Mouse (Mus musculus) right cerebral cortex, postnatal 36 days (tissue): ENCODE data around the gene Hus1.

Experiments used
- DNase-seq, 2 experiments: peaks; one replicate each; pipeline ENCODE4 v3.0.0; 2022; ENCODE audit warnings: low spot score in 2 of 2, mixed read lengths in 1 of 2

Gene Hus1

GRCm38 (mm10) chr11:9010853-9011339 is at the start of gene Hus1:
TSS of gene Hus1 (minus strand) at chr11:9011191.
- peak; percentile 50 to 55 for DNase-seq

- no peak for DNase-seq
Measured at GRCm38 (mm10) chr11:9060484-9060883, 49.5 kb upstream of the Hus1 start.

- no peak for DNase-seq
Measured at GRCm38 (mm10) chr11:9060029-9060428, 49.0 kb upstream of the Hus1 start.

- no peak for DNase-seq
Measured at GRCm38 (mm10) chr11:9057711-9058110, 46.7 kb upstream of the Hus1 start.

GRCm38 (mm10) chr11:9056937-9057336 is 45.9 kb upstream of the Hus1 start:
- DNase-seq: no peak

- DNase-seq: no peak
Measured at GRCm38 (mm10) chr11:9051895-9052294, 40.9 kb upstream of the Hus1 start.

- no peak for DNase-seq
Measured at GRCm38 (mm10) chr11:9050241-9050640, 39.2 kb upstream of the Hus1 start.

GRCm38 (mm10) chr11:9048703-9049060 is 37.7 kb upstream of the Hus1 start, which contains the start of gene Sun3:
TSS of gene Sun3 (minus strand) at chr11:9048991.
- peak in 1 of 2 experiments; percentile 3 for DNase-seq

- peak; percentile 75 to 78 for DNase-seq
Measured at GRCm38 (mm10) chr11:9048011-9048702, 37.2 kb upstream of the Hus1 start, which contains the start of gene Gm11992. TSS of gene Gm11992 (plus strand) at chr11:9048594.

GRCm38 (mm10) chr11:9047044-9047443 is 36.1 kb upstream of the Hus1 start:
- DNase-seq: no peak

- DNase-seq: no peak
Measured at GRCm38 (mm10) chr11:9046546-9046945, 35.6 kb upstream of the Hus1 start.

GRCm38 (mm10) chr11:9031530-9031929 is 20.5 kb upstream of the Hus1 start:
- DNase-seq: no peak

- no peak for DNase-seq
Measured at GRCm38 (mm10) chr11:9025211-9025610, 14.2 kb upstream of the Hus1 start.

GRCm38 (mm10) chr11:9024782-9025181 is 13.8 kb upstream of the Hus1 start:
- DNase-seq: no peak

- DNase-seq: no peak
Measured at GRCm38 (mm10) chr11:9020207-9020606, 9.2 kb upstream of the Hus1 start.

- no peak for DNase-seq
Measured at GRCm38 (mm10) chr11:9018491-9019267, 7.7 kb upstream of the Hus1 start.

- no peak for DNase-seq
Measured at GRCm38 (mm10) chr11:9014740-9015139, 3.7 kb upstream of the Hus1 start.

- no peak for DNase-seq
Measured at GRCm38 (mm10) chr11:9011348-9011747, 357 bp upstream of the Hus1 start.

GRCm38 (mm10) chr11:9010416-9010815 is 575 bp downstream of the Hus1 start:
- DNase-seq: peak; percentile 4 to 8

- DNase-seq: no peak
Measured at GRCm38 (mm10) chr11:9008761-9009160, 2.2 kb downstream of the Hus1 start.

- DNase-seq: no peak
Measured at GRCm38 (mm10) chr11:8988084-8988483, 22.9 kb downstream of the Hus1 start.

- no peak for DNase-seq
Measured at GRCm38 (mm10) chr11:8986058-8986457, 24.9 kb downstream of the Hus1 start.
